In genomic region chr6:117303361-117303760, GRCm38 (mm10) we compare ENCODE assay signal across 21 mouse cellular contexts.
DNase-seq lines count a peak whose midpoint lies in the region; ATAC-seq and TF ChIP-seq lines count a peak whose summit lies in the region.
"Had no signal": no experiment of that assay in that cellular context is flagged by ENCODE, and none has a peak within 500 bp of the region (broad histone marks: within the 10 kb centered on the region; RNA-seq: fewer than 3 reads in every experiment).

No protein-coding gene starts in this region.

- no peaks in the 10 kb centered on the region for H3K27me3 ChIP-seq in forebrain, embryonic 10.5 days (ENCODE audit: poor library complexity, severe bottlenecking)
- no peaks in the 10 kb centered on the region for H3K27me3 ChIP-seq in forebrain, embryonic 12.5 days
- no peaks in the 10 kb centered on the region for H3K27me3 ChIP-seq in limb, embryonic 11.5 days (ENCODE audit: control insufficient read depth, insufficient read depth, low read length)
- H3K27me3 ChIP-seq in limb, embryonic 10.5 days (ENCODE audit: low read depth, poor library complexity, severe bottlenecking), result no peaks in the 10 kb centered on the region
- H3K27me3 ChIP-seq in stomach, postnatal 0 days (ENCODE audit: control insufficient read depth, insufficient read depth, low read length), result no peaks in the 10 kb centered on the region
- H3K27me3 ChIP-seq: Patski had no signal

- ATAC-seq in forebrain, embryonic 12.5 days (ENCODE audit: low FRiP score), result no peak
- no peak for ATAC-seq in limb, embryonic 11.5 days (ENCODE audit: insufficient number of reproducible peaks, low FRiP score, low TSS enrichment, low read depth)
- ATAC-seq in stomach, postnatal 0 days (ENCODE audit: low FRiP score, low TSS enrichment), result no peak
- ATAC-seq: activated CD4-positive, CD25-positive, alpha-beta regulatory T cell, adult 4 months; CD4-positive, CD25-positive, alpha-beta regulatory T cell, adult 4 months; Patski had no signal

- intact Hi-C loops in heart, postnatal 14 days (cut with DNase I), result no loop called here

- no peak overlapping the region for H3K9ac ChIP-seq in forebrain, embryonic 12.5 days
- no peak overlapping the region for H3K9ac ChIP-seq in limb, embryonic 11.5 days (ENCODE audit: low read length)
- no peak overlapping the region for H3K9ac ChIP-seq in stomach, postnatal 0 days (ENCODE audit: low read length)

- DNase-seq in forebrain, embryonic 10.5 days (ENCODE audit: extremely low spot score, low spot score), result peak; percentile 6
- peak; percentile 68 for DNase-seq in heart, adult 11 months
- no peak for DNase-seq in heart, postnatal 14 days
- peak; percentile 10 for DNase-seq in limb, embryonic 11.5 days (ENCODE audit: low spot score)
- no peak for DNase-seq in limb, embryonic 10.5 days (ENCODE audit: low spot score)
- DNase-seq in stomach, postnatal 0 days (ENCODE audit: low spot score), result peak; percentile 8
- no peak for DNase-seq in left cerebral cortex, adult 9 months (ENCODE audit: low spot score in 2 of 2)
- DNase-seq: adrenal gland, adult 2 months; adrenal gland, adult 8-10 months; adrenal gland, postnatal 10 days; adrenal gland, postnatal 14 days; adrenal gland, postnatal 25 days; adrenal gland, postnatal 36 days; B cell, adult 2 months; cerebellum, adult 11 months; cerebellum, adult 11-12 months had no signal

- no peaks in the 10 kb centered on the region for H3K36me3 ChIP-seq in forebrain, embryonic 10.5 days (replicated peaks)
- no peaks in the 10 kb centered on the region for H3K36me3 ChIP-seq in forebrain, embryonic 12.5 days (replicated peaks)
- no peaks in the 10 kb centered on the region for H3K36me3 ChIP-seq in limb, embryonic 11.5 days (ENCODE audit: control insufficient read depth, insufficient read depth, low read length)
- no peaks in the 10 kb centered on the region for H3K36me3 ChIP-seq in limb, embryonic 10.5 days
- H3K36me3 ChIP-seq in stomach, postnatal 0 days (ENCODE audit: control insufficient read depth, insufficient read depth, low read length), result no peaks in the 10 kb centered on the region
- H3K36me3 ChIP-seq: G1E had no signal

- H3K4me2 ChIP-seq in forebrain, embryonic 12.5 days, result no peak overlapping the region
- H3K4me2 ChIP-seq in limb, embryonic 11.5 days (ENCODE audit: low read depth, severe bottlenecking), result no peak overlapping the region
- H3K4me2 ChIP-seq in stomach, postnatal 0 days (replicated peaks; ENCODE audit: low read depth), result no peak overlapping the region

- H3K4me3 ChIP-seq in forebrain, embryonic 10.5 days, result no peak overlapping the region
- H3K4me3 ChIP-seq in forebrain, embryonic 12.5 days (replicated peaks), result no peak overlapping the region
- H3K4me3 ChIP-seq in limb, embryonic 11.5 days (ENCODE audit: low read depth, low read length), result no peak overlapping the region
- H3K4me3 ChIP-seq in limb, embryonic 10.5 days, result no peak overlapping the region
- H3K4me3 ChIP-seq in stomach, postnatal 0 days (ENCODE audit: low read depth, low read length), result no peak overlapping the region

- no peak overlapping the region for H3K27ac ChIP-seq in forebrain, embryonic 10.5 days
- H3K27ac ChIP-seq in forebrain, embryonic 12.5 days, result no peak overlapping the region
- no peak overlapping the region for H3K27ac ChIP-seq in limb, embryonic 11.5 days (replicated peaks; ENCODE audit: low read depth, low read length)
- no peak overlapping the region for H3K27ac ChIP-seq in limb, embryonic 10.5 days
- no peak overlapping the region for H3K27ac ChIP-seq in stomach, postnatal 0 days (replicated peaks)

- TF ChIP-seq CTCF in stomach, postnatal 0 days (IDR thresholded peaks at IDR 0.05; ENCODE audit: low read depth), result no peak

- no peak for TF ChIP-seq EP300 in stomach, postnatal 0 days (optimal IDR thresholded peaks at IDR 0.05)

- 59% methylated on average over 5 of the region's 5 CpGs for WGBS in forebrain, embryonic 10.5 days
- 75% methylated on average over 4 of the region's 5 CpGs for WGBS in forebrain, embryonic 12.5 days
- 61% methylated on average over 4 of the region's 5 CpGs for WGBS in limb, embryonic 11.5 days
- WGBS in limb, embryonic 10.5 days, result 66% methylated on average over 5 of the region's 5 CpGs
- 52% methylated on average over 4 of the region's 5 CpGs for whole genome bisulfite sequencing in stomach, postnatal 0 days

- H3K4me1 ChIP-seq in forebrain, embryonic 10.5 days, result peaks cover 6% of the 10 kb centered on the region; the same call in 1 of the 2 replicates
- no peaks in the 10 kb centered on the region for H3K4me1 ChIP-seq in forebrain, embryonic 12.5 days
- H3K4me1 ChIP-seq in limb, embryonic 11.5 days (ENCODE audit: control insufficient read depth, insufficient read depth, low read length), result no peaks in the 10 kb centered on the region
- H3K4me1 ChIP-seq in limb, embryonic 10.5 days, result peaks cover 13% of the 10 kb centered on the region
- no peaks in the 10 kb centered on the region for H3K4me1 ChIP-seq in stomach, postnatal 0 days (replicated peaks; ENCODE audit: control insufficient read depth, insufficient read depth)

- H3K9me3 ChIP-seq in forebrain, embryonic 10.5 days, result no peaks in the 10 kb centered on the region
- no peaks in the 10 kb centered on the region for H3K9me3 ChIP-seq in forebrain, embryonic 12.5 days
- no peaks in the 10 kb centered on the region for H3K9me3 ChIP-seq in limb, embryonic 11.5 days (ENCODE audit: control insufficient read depth, low read length)
- H3K9me3 ChIP-seq in limb, embryonic 10.5 days (replicated peaks), result no peaks in the 10 kb centered on the region
- H3K9me3 ChIP-seq in stomach, postnatal 0 days (ENCODE audit: control insufficient read depth, low read length), result no peaks in the 10 kb centered on the region

Comparison
In these comparisons a context has a peak if more than half of its experiments do, and no peak if none do; other contexts are left out.
1. DNase-seq: peak in forebrain, embryonic 10.5 days (single experiment), heart, adult 11 months (single experiment), limb, embryonic 11.5 days (single experiment) and stomach, postnatal 0 days (single experiment); none in heart, postnatal 14 days (0 of 2), limb, embryonic 10.5 days (single experiment) and left cerebral cortex, adult 9 months (0 of 2).